Comparison of ENCODE assay signal across 8 mouse cellular contexts in genomic region chr8:122847829-122848561, GRCm38 (mm10). TPM values are rescaled to one million over a fixed set of nuclear protein-coding genes. Genes with fewer than 3 reads are reported as not detected.
DNase-seq lines count a peak whose midpoint lies in the region; ATAC-seq and TF ChIP-seq lines count a peak whose summit lies in the region.
"Had no signal": no experiment of that assay in that cellular context is flagged by ENCODE, and none has a peak within 500 bp of the region (broad histone marks: within the 10 kb centered on the region; RNA-seq: fewer than 3 reads in every experiment).

TSS of gene Cdh15 (plus strand) at chr8:122847966.

- dilution Hi-C loops in CH12.LX (cut with MboI; ENCODE audit: extremely low pct_ligation_motif_present, extremely low pct_unique_long_range_greater_than_20kb, low sequenced_read_pairs): no loop called here

- no peak for TF ChIP-seq EP300 in CH12.LX (IDR thresholded peaks at IDR 0.05; ENCODE audit: low read length)

- in situ Hi-C loops in CH12.LX (cut with MboI; ENCODE audit: low pct_ligation_motif_present, low pct_unique_long_range_greater_than_20kb, low sequenced_read_pairs): no loop called here

- H3K27me3 ChIP-seq in CH12.LX (replicated peaks): peaks cover 93% of the 10 kb centered on the region

- H3K9ac ChIP-seq in CH12.LX (ENCODE audit: insufficient read depth, low read depth): no peak within 1 kb of the TSS

- no peaks in the 10 kb centered on the region for H3K9me3 ChIP-seq in CH12.LX (replicated peaks; ENCODE audit: low read length)

- H3K4me1 ChIP-seq in CH12.LX (ENCODE audit: control insufficient read depth in 1 of 2, insufficient read depth in 2 of 2): peaks cover 3 to 5% of the 10 kb centered on the region in 2 experiments; a peak in 2 of 4 replicates

- no peaks in the 10 kb centered on the region for H3K36me3 ChIP-seq in CH12.LX (replicated peaks in 1 of 2; ENCODE audit: control insufficient read depth in 1 of 2, insufficient read depth in 1 of 2, low read length in 1 of 2)

- H3K27ac ChIP-seq in CH12.LX (ENCODE audit: insufficient read depth, low read depth): no peak within 1 kb of the TSS
- H3K27ac ChIP-seq: heart, adult 2 months had no signal

- no peak for TF ChIP-seq RAD21 in CH12.LX (IDR thresholded peaks at IDR 0.05; ENCODE audit: low read depth, low read length)

- DNase-seq in A20 (ENCODE audit: low read depth, low spot score) (peak; percentile 82), CH12.LX (ENCODE audit: extremely low read depth) (peak; percentile 64)
- DNase-seq in cerebellum, postnatal 14 days: peak; percentile 90 to 93
- DNase-seq in gastrocnemius, postnatal 25 days: peak; percentile 82
- DNase-seq in kidney, postnatal 25 days: peak; percentile 38 to 62
- peak; percentile 29 to 55 for DNase-seq in thymus, postnatal 10 days (ENCODE audit: low spot score in 2 of 2)

- H3K4me2 ChIP-seq in CH12.LX (ENCODE audit: insufficient read depth, low read depth, poor library complexity, severe bottlenecking): no peak within 1 kb of the TSS

- TF ChIP-seq POLR2A in CH12.LX (IDR thresholded peaks at IDR 0.05; ENCODE audit: low read depth, low read length): no peak

- H3K79me2 ChIP-seq in CH12.LX (replicated peaks; ENCODE audit: control insufficient read depth, extremely low read depth, insufficient read depth, poor library complexity, severe bottlenecking): no peaks in the 10 kb centered on the region

- ATAC-seq in megakaryocyte, adult 5-6 weeks (ENCODE audit: poor library complexity, severe bottlenecking): 0 out of 2 replicates have a peak, but pooled peaks have one; percentile 38

- TF ChIP-seq CTCF in CH12.LX (conservative IDR thresholded peaks at IDR 0.05 in 1 of 2, IDR thresholded peaks at IDR 0.05 in 1 of 2; ENCODE audit: low read depth in 2 of 2, low read length in 2 of 2): no peak

- H3K4me3 ChIP-seq in CH12.LX (replicated peaks in 1 of 3; ENCODE audit: low read depth in 2 of 3, low read length in 2 of 3, poor library complexity in 1 of 3): no peak within 1 kb of the TSS
- H3K4me3 ChIP-seq: heart, adult 2 months had no signal

TF ChIP-seq in CH12.LX, 34 proteins besides CTCF, POLR2A, EP300 and RAD21:
- no peak for TF ChIP-seq USF2 (conservative IDR thresholded peaks at IDR 0.05; ENCODE audit: low read depth, low read length)
- peak; percentile 72 for TF ChIP-seq BHLHE40 (IDR thresholded peaks at IDR 0.05; ENCODE audit: low read depth, low read length)
- TF ChIP-seq MAZ (IDR thresholded peaks at IDR 0.05; ENCODE audit: low read depth, low read length): no peak
- no peak for TF ChIP-seq ZNF384 (IDR thresholded peaks at IDR 0.05; ENCODE audit: low read depth, low read length)

RNA-seq across cellular contexts. Expression of gene Cdh15, which starts in this region (rescaled TPM):
- total RNA-seq in CH12.LX (2012; rRNA removed): not detected in 2 replicates
- not detected in 2 replicates for total RNA-seq in CH12.LX (2014; rRNA removed)
- polyA plus RNA-seq in CH12.LX (2012; ENCODE audit: insufficient read length, low read depth): not detected in 2 replicates
- total RNA-seq in gastrocnemius, postnatal 25 days (2021): 10 to 100 TPM; 16.5 to 17.2 TPM
- total RNA-seq in megakaryocyte, adult 5-6 weeks (2015): not detected in 2 replicates
- not detected in 2 replicates for total RNA-seq in megakaryocyte, adult 5-6 weeks (2017)
- total RNA-seq: heart, adult 2 months had no signal
- polyA plus RNA-seq: heart, adult 2 months had no signal

Comparison
In these comparisons a context has a peak if more than half of its experiments do, and no peak if none do; other contexts are left out.
1. RNA of gene Cdh15 (total RNA-seq): 16.5 to 17.2 TPM in gastrocnemius, postnatal 25 days; not detected in CH12.LX and not detected in megakaryocyte, adult 5-6 weeks; every median in the first group is over 10 times any median in the second.
2. Peak in DNase-seq in CH12.LX; RNA of the gene not detected or under 1 TPM.
3. Peak in ATAC-seq in megakaryocyte, adult 5-6 weeks; RNA of the gene not detected or under 1 TPM.
4. Peak in every context shown above with its lines, with median percentiles within 50 percentile points of each other: DNase-seq.